Mouse (Mus musculus): Measurements from ENCODE around the gene Ndufb5. TPM values are rescaled to one million over a fixed set of nuclear protein-coding genes. Genes with fewer than 3 reads are reported as not detected.

The Ndufb5 gene
- polyA plus RNA-seq, 1 experiment = 333 TPM

GRCm38 (mm10) chr3:32754384-32754915, 17.7 kb downstream of the Ndufb5 start:
- no peak for TF ChIP-seq POLR2A (IDR thresholded peaks at IDR 0.05; ENCODE audit: extremely low read depth, insufficient read depth, low read length)
- TF ChIP-seq CTCF (IDR thresholded peaks at IDR 0.05; ENCODE audit: extremely low read depth, insufficient read depth, low read length) = no peak
- Histone ChIP-seq H3K27ac (ENCODE audit: insufficient read depth, low read length) (no peak overlapping the region), H3K4me3 (ENCODE audit: insufficient read depth, low read length) (no peak overlapping the region), H3K4me1 (ENCODE audit: control insufficient read depth, insufficient read depth, low read length) (no peaks in the 10 kb centered on the region)

- TF ChIP-seq CTCF (IDR thresholded peaks at IDR 0.05; ENCODE audit: extremely low read depth, insufficient read depth, low read length) (no peak), POLR2A (IDR thresholded peaks at IDR 0.05; ENCODE audit: extremely low read depth, insufficient read depth, low read length) (no peak)
- Histone ChIP-seq H3K4me1 (ENCODE audit: control insufficient read depth, insufficient read depth, low read length) (no peaks in the 10 kb centered on the region), H3K27ac (ENCODE audit: insufficient read depth, low read length) (no peak overlapping the region), H3K4me3 (ENCODE audit: insufficient read depth, low read length) (no peak overlapping the region)
Observed at GRCm38 (mm10) chr3:32759212-32759611, 22.4 kb downstream of the Ndufb5 start.

GRCm38 (mm10) chr3:32762962-32763361, 26.2 kb downstream of the Ndufb5 start:
- no peak for TF ChIP-seq CTCF (IDR thresholded peaks at IDR 0.05; ENCODE audit: extremely low read depth, insufficient read depth, low read length)
- no peak for TF ChIP-seq POLR2A (IDR thresholded peaks at IDR 0.05; ENCODE audit: extremely low read depth, insufficient read depth, low read length)
- no peaks in the 10 kb centered on the region for H3K4me1 ChIP-seq (ENCODE audit: control insufficient read depth, insufficient read depth, low read length)

GRCm38 (mm10) chr3:32763902-32764301, 27.1 kb downstream of the Ndufb5 start:
- Histone ChIP-seq H3K4me3 (ENCODE audit: insufficient read depth, low read length) (no peak overlapping the region), H3K27ac (ENCODE audit: insufficient read depth, low read length) (no peak overlapping the region), H3K4me1 (ENCODE audit: control insufficient read depth, insufficient read depth, low read length) (no peaks in the 10 kb centered on the region)
- TF ChIP-seq CTCF (IDR thresholded peaks at IDR 0.05; ENCODE audit: extremely low read depth, insufficient read depth, low read length) (no peak), POLR2A (IDR thresholded peaks at IDR 0.05; ENCODE audit: extremely low read depth, insufficient read depth, low read length) (no peak)

More at GRCm38 (mm10) chr3:32762962-32763361, 26.2 kb downstream of the Ndufb5 start:
- H3K27ac ChIP-seq (ENCODE audit: insufficient read depth, low read length) = no peak overlapping the region
- no peak overlapping the region for H3K4me3 ChIP-seq (ENCODE audit: insufficient read depth, low read length)

DNA sequence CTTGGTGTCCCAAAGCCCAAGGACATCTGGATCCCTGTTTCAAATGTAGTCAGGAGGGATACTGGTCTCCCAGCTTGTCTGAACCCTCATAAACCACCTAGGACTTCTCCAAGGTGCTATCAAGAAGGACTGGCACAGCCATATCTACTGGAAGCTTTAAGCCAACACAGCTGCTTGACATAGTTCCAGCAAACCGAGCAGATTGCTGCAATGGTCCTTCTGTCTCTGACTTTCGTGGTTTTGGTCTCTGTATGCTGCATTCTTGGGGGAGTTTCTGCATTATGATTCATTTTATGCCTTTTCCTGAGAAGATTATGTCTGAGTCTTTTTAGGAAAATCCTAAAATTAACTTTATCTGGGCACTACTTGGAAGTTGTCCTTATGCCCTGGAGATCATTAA, 34.0 kb downstream of the Ndufb5 start:
- Histone ChIP-seq H3K4me3 (ENCODE audit: insufficient read depth, low read length) (no peak overlapping the region), H3K4me1 (ENCODE audit: control insufficient read depth, insufficient read depth, low read length) (no peaks in the 10 kb centered on the region), H3K27ac (ENCODE audit: insufficient read depth, low read length) (no peak overlapping the region)
- TF ChIP-seq CTCF (IDR thresholded peaks at IDR 0.05; ENCODE audit: extremely low read depth, insufficient read depth, low read length) (no peak), POLR2A (IDR thresholded peaks at IDR 0.05; ENCODE audit: extremely low read depth, insufficient read depth, low read length) (no peak)

Other genes starting within 250 kb of the Ndufb5 start
- gene Kcnmb3, start 244.8 kb upstream of the Ndufb5 start, polyA plus RNA-seq (2012; rRNA removed) = not detected in 2 replicates
- gene Zfp639, start 226.7 kb upstream of the Ndufb5 start, polyA plus RNA-seq (2012; rRNA removed) = 52.0 and 52.8 TPM in 2 replicates
- 101 and 106 TPM in 2 replicates for gene Mfn1, start 207.5 kb upstream of the Ndufb5 start, polyA plus RNA-seq (2012; rRNA removed)
- gene Gnb4, start 120.4 kb upstream of the Ndufb5 start, polyA plus RNA-seq (2012; rRNA removed) = 37.4 and 46.6 TPM in 2 replicates
- gene Actl6a, start 30.7 kb upstream of the Ndufb5 start, polyA plus RNA-seq (2012; rRNA removed) = 17.7 and 17.9 TPM in 2 replicates
- 12.7 and 12.8 TPM in 2 replicates for gene Mrpl47, start 615 bp downstream of the Ndufb5 start, polyA plus RNA-seq (2012; rRNA removed)
- gene Usp13, start 80.6 kb downstream of the Ndufb5 start, polyA plus RNA-seq (2012; rRNA removed) = 11.4 and 11.7 TPM in 2 replicates